Mouse (Mus musculus): Measurements from ENCODE around the gene Aldh1b1.

- no peak for TF ChIP-seq CTCF (IDR thresholded peaks at IDR 0.05; ENCODE audit: control insufficient read depth, insufficient read depth, insufficient read length)
- no peak for TF ChIP-seq USF1 (IDR thresholded peaks at IDR 0.05; ENCODE audit: low read depth)
Measured at GRCm38 (mm10) chr4:45785959-45786358, 12.9 kb upstream of the Aldh1b1 start.
